Mouse (Mus musculus) thymus, adult 2 months (tissue): ENCODE data around the gene Camk2n1.

Source experiments
- CTCF ChIP-seq: fragments of 200-500 bp; IDR thresholded peaks from 2 replicates; pipeline ENCODE4 v1.5.1; 2012; ENCODE audit warnings: mild to moderate bottlenecking, control low read depth, low read length, moderate library complexity, borderline replicate concordance; ENCODE audit not compliant: control insufficient read depth, poor library complexity, insufficient read depth; ENCODE audit errors: extremely low read depth
- POLR2A ChIP-seq: fragments of 200-500 bp; IDR thresholded peaks from 2 replicates; pipeline ENCODE4 v1.6.1; 2012; ENCODE audit warnings: mild to moderate bottlenecking, low read length, control low read depth, moderate library complexity; ENCODE audit not compliant: control insufficient read depth, poor library complexity, insufficient read depth; ENCODE audit errors: extremely low read depth

- TF ChIP-seq CTCF, result peak; percentile 81; the same call in 1 of the 2 replicates
- TF ChIP-seq POLR2A, result no peak
These were observed 49.3 kb upstream of the Camk2n1 start for GRCm38 (mm10) chr4:138404806-138405205.
